Mouse (Mus musculus): ENCODE data around the gene Nav2. TPM values are rescaled to one million over a fixed set of nuclear protein-coding genes. Genes with fewer than 3 reads are reported as not detected.

Gene Nav2
- polyA plus RNA-seq, 1 experiment from 2014 or later: 7.5 TPM

- Histone ChIP-seq H3K4me3 (ENCODE audit: low read depth, low read length) (no peak overlapping the region), H3K9me3 (ENCODE audit: control insufficient read depth, low read length) (no peaks in the 10 kb centered on the region), H3K36me3 (ENCODE audit: control insufficient read depth, insufficient read depth, low read length) (no peaks in the 10 kb centered on the region), H3K4me2 (ENCODE audit: low read depth, severe bottlenecking) (no peak overlapping the region), H3K27ac (replicated peaks; ENCODE audit: low read depth, low read length) (no peak overlapping the region), H3K9ac (ENCODE audit: low read length) (no peak overlapping the region), H3K4me1 (ENCODE audit: control insufficient read depth, insufficient read depth, low read length) (no peaks in the 10 kb centered on the region), H3K27me3 (ENCODE audit: control insufficient read depth, insufficient read depth, low read length) (no peaks in the 10 kb centered on the region)
- WGBS: 63% methylated on average over 9 of the region's 9 CpGs
- ATAC-seq (ENCODE audit: insufficient number of reproducible peaks, low FRiP score, low TSS enrichment, low read depth) (no peak), DNase-seq (ENCODE audit: low spot score) (no peak)
Measured at GRCm38 (mm10) chr7:49268401-49268921, 359.9 kb downstream of the Nav2 start.

GRCm38 (mm10) chr7:49270855-49271254 lies 362.3 kb downstream of the Nav2 start:
- Histone ChIP-seq H3K9me3 (ENCODE audit: control insufficient read depth, low read length) (no peaks in the 10 kb centered on the region), H3K4me3 (ENCODE audit: low read depth, low read length) (no peak overlapping the region), H3K27me3 (ENCODE audit: control insufficient read depth, insufficient read depth, low read length) (no peaks in the 10 kb centered on the region), H3K4me1 (ENCODE audit: control insufficient read depth, insufficient read depth, low read length) (no peaks in the 10 kb centered on the region), H3K27ac (replicated peaks; ENCODE audit: low read depth, low read length) (no peak overlapping the region), H3K36me3 (ENCODE audit: control insufficient read depth, insufficient read depth, low read length) (no peaks in the 10 kb centered on the region), H3K9ac (ENCODE audit: low read length) (no peak overlapping the region), H3K4me2 (ENCODE audit: low read depth, severe bottlenecking) (no peak overlapping the region)
- DNase-seq (ENCODE audit: low spot score) (no peak), ATAC-seq (ENCODE audit: insufficient number of reproducible peaks, low FRiP score, low TSS enrichment, low read depth) (no peak)
- WGBS: 69% methylated on average over 11 of the region's 11 CpGs

DNA sequence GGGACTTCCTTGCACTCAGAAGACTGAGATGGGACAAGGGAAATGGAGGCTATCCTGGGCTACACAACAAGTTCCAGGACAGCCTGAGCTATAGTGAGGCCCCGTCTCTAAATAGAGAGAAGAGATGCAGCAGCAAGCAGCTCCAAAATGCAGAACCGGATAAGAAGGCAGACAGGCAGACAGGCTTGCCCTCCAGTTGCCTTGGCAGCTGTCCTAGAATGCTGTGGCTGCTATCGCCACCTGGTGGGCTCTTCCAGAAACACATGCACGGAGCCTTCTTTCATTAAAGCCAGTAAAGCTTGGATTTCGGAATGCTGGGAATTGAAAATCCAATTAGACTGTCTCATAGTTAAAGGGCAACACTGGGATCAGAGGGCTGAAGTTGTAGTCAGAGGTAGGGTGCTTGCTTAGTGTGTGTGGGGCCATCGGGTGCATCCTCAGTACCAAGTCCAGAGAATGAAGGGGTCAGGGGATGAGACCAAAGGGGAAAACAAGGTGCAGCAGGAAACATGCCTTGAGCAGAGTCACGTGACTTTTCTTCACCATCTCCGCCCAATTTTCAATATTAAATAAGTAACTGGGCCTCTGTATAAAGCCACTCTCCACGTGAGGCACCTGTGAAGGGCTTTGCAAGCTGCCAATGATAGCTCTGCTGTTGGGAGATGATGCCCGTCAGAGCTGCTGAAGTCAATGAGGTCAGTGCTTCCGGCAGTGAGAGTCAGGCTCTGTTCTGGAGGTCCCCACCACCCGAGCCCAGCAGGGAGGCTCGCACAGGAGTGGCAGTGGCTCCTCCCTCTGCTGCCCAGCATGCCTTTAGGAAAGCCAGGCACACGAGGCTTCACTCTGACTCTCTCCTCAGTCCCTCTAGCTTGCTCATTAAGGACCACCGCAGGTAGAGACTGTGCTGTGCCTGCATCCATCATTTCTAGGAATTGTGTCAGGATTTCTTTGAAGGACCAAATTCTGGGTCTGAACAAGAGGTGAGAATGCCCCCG lies 364.2 kb downstream of the Nav2 start:
- WGBS: 21% methylated on average over 16 of the region's 16 CpGs

DNA sequence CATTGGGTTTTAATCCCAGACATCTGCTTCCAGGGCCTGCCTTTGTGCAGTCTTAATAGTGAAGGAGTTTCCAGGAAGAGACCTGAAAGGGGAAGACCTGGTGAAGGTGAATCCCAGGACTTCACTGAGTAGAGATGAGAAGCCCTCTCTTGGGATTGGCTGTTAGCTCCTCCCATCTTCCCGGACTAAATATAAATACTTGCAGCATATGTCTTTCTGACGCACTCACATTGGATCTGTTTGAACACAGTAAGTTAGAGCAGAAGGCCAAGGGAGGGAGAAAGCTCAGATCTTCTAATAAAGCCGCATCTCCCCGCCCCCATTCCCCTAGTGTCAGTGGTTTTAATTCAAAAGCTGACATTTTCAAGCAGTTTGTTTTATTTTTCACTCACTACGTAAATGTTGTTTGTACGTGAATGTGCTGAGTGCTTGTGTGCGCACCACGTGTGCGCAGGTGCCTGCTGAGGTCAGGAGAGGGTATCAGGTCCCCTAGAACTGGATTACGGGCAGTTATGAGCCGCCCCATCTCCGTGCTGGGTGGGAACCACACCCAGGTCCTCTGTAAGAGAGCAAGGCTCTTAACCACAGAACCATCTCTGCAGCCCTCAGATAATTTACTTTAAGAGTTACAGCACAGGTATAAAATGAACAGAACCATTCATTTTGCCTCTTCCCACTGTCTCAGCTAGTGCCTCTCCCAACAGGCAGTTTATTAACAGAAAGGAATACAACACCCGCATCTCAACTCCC lies 365.6 kb downstream of the Nav2 start:
- Histone ChIP-seq H3K27me3 (ENCODE audit: control insufficient read depth, insufficient read depth, low read length) (no peaks in the 10 kb centered on the region), H3K9ac (ENCODE audit: low read length) (no peak overlapping the region), H3K36me3 (ENCODE audit: control insufficient read depth, insufficient read depth, low read length) (no peaks in the 10 kb centered on the region), H3K4me3 (ENCODE audit: low read depth, low read length) (no peak overlapping the region), H3K9me3 (ENCODE audit: control insufficient read depth, low read length) (no peaks in the 10 kb centered on the region), H3K4me2 (ENCODE audit: low read depth, severe bottlenecking) (no peak overlapping the region), H3K27ac (replicated peaks; ENCODE audit: low read depth, low read length) (no peak overlapping the region), H3K4me1 (ENCODE audit: control insufficient read depth, insufficient read depth, low read length) (no peaks in the 10 kb centered on the region)
- WGBS: 86% methylated on average over 13 of the region's 13 CpGs
- no peak for DNase-seq (ENCODE audit: low spot score)
- ATAC-seq (ENCODE audit: insufficient number of reproducible peaks, low FRiP score, low TSS enrichment, low read depth): no peak

More for the DNA sequence above, 364.2 kb downstream of the Nav2 start:
- DNase-seq (ENCODE audit: low spot score) (peak; percentile 87), ATAC-seq (ENCODE audit: insufficient number of reproducible peaks, low FRiP score, low TSS enrichment, low read depth) (no peak)
- H3K9ac ChIP-seq (ENCODE audit: low read length): no peak overlapping the region
- H3K27ac ChIP-seq (replicated peaks; ENCODE audit: low read depth, low read length): no peak overlapping the region
- no peak overlapping the region for H3K4me3 ChIP-seq (ENCODE audit: low read depth, low read length)
- H3K9me3 ChIP-seq (ENCODE audit: control insufficient read depth, low read length): no peaks in the 10 kb centered on the region
- no peaks in the 10 kb centered on the region for H3K36me3 ChIP-seq (ENCODE audit: control insufficient read depth, insufficient read depth, low read length)
- H3K4me1 ChIP-seq (ENCODE audit: control insufficient read depth, insufficient read depth, low read length): no peaks in the 10 kb centered on the region
- no peak overlapping the region for H3K4me2 ChIP-seq (ENCODE audit: low read depth, severe bottlenecking)
- H3K27me3 ChIP-seq (ENCODE audit: control insufficient read depth, insufficient read depth, low read length): no peaks in the 10 kb centered on the region

DNA sequence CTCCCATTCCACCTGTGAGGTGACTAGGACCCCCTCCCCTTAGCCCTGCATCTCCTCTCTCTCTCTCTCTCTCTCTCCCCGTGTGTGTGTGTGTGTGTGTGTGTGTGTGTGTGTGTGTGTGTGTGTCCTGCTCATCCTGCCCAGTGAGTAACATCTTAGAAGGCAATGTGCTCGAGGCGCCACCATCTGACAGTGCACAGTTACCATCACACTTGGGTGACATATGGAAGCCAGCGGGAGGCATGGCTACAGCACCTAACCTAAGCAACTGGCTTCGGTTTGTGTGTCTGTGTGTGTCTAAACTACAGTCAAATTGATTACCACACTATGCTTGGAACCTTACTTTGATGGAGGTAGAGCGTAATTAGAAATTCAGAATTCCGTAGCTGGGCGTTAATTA lies 366.2 kb downstream of the Nav2 start:
- no peaks in the 10 kb centered on the region for H3K9me3 ChIP-seq (ENCODE audit: control insufficient read depth, low read length)
- H3K27me3 ChIP-seq (ENCODE audit: control insufficient read depth, insufficient read depth, low read length): no peaks in the 10 kb centered on the region
- DNase-seq (ENCODE audit: low spot score) (no peak), ATAC-seq (ENCODE audit: insufficient number of reproducible peaks, low FRiP score, low TSS enrichment, low read depth) (no peak)
- no peak overlapping the region for H3K27ac ChIP-seq (replicated peaks; ENCODE audit: low read depth, low read length)
- H3K4me1 ChIP-seq (ENCODE audit: control insufficient read depth, insufficient read depth, low read length): no peaks in the 10 kb centered on the region
- no peak overlapping the region for H3K9ac ChIP-seq (ENCODE audit: low read length)
- no peak overlapping the region for H3K4me2 ChIP-seq (ENCODE audit: low read depth, severe bottlenecking)
- 73% methylated on average over 8 of the region's 8 CpGs for WGBS
- H3K4me3 ChIP-seq (ENCODE audit: low read depth, low read length): no peak overlapping the region
- H3K36me3 ChIP-seq (ENCODE audit: control insufficient read depth, insufficient read depth, low read length): no peaks in the 10 kb centered on the region

DNA sequence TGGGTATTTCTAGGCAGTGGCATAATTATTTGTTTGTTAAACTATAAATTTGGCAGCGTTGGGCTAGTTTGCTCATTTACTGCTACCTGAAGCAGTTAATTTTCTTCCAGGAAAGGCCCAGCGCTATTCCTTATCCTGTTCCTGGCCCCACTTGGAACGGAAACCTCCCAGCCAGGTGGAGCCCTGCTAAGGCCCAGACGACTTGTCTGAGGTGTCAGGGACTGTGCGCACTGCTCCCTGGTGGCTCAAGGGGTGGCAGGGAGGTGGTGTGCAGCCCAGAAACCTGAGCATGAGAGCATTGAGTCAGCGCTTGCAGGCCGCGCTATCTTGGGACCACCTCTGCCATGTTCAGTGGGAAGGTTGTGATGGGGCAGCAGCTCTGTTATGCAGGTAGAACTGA lies 367.6 kb downstream of the Nav2 start:
- H3K27ac ChIP-seq (replicated peaks; ENCODE audit: low read depth, low read length): no peak overlapping the region
- no peaks in the 10 kb centered on the region for H3K36me3 ChIP-seq (ENCODE audit: control insufficient read depth, insufficient read depth, low read length)
- H3K4me1 ChIP-seq (ENCODE audit: control insufficient read depth, insufficient read depth, low read length): no peaks in the 10 kb centered on the region
- H3K4me3 ChIP-seq (ENCODE audit: low read depth, low read length): no peak overlapping the region
- H3K9ac ChIP-seq (ENCODE audit: low read length): no peak overlapping the region
- WGBS: 78% methylated on average over 8 of the region's 8 CpGs
- ATAC-seq (ENCODE audit: insufficient number of reproducible peaks, low FRiP score, low TSS enrichment, low read depth) (no peak), DNase-seq (ENCODE audit: low spot score) (no peak)
- no peaks in the 10 kb centered on the region for H3K9me3 ChIP-seq (ENCODE audit: control insufficient read depth, low read length)
- H3K4me2 ChIP-seq (ENCODE audit: low read depth, severe bottlenecking): no peak overlapping the region
- H3K27me3 ChIP-seq (ENCODE audit: control insufficient read depth, insufficient read depth, low read length): no peaks in the 10 kb centered on the region

DNA sequence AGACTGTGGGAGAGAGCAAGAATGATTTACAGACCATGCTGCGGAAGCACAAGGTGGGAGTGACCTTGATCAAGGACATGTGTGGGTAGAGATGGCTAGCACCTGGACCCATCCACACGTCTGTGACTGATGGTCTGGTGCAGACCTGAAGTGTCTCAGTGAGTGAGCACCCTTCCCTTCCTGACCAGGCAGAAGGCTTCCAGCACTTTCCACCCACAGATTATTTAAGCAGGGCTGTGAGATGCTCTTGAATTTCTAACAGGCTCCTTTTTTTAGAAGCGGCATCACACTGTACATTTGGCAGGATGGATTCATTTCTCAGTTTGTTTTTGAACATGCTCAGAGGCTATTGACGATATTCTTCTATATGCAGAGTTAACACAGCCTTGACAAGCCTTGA lies 369.2 kb downstream of the Nav2 start:
- 86% methylated on average over 4 of the region's 4 CpGs for WGBS
- H3K27ac ChIP-seq (replicated peaks; ENCODE audit: low read depth, low read length): no peak overlapping the region
- no peaks in the 10 kb centered on the region for H3K9me3 ChIP-seq (ENCODE audit: control insufficient read depth, low read length)
- no peak for DNase-seq (ENCODE audit: low spot score)
- no peaks in the 10 kb centered on the region for H3K4me1 ChIP-seq (ENCODE audit: control insufficient read depth, insufficient read depth, low read length)
- no peak overlapping the region for H3K4me2 ChIP-seq (ENCODE audit: low read depth, severe bottlenecking)
- H3K27me3 ChIP-seq (ENCODE audit: control insufficient read depth, insufficient read depth, low read length): no peaks in the 10 kb centered on the region
- no peak overlapping the region for H3K9ac ChIP-seq (ENCODE audit: low read length)
- ATAC-seq (ENCODE audit: insufficient number of reproducible peaks, low FRiP score, low TSS enrichment, low read depth): no peak
- H3K36me3 ChIP-seq (ENCODE audit: control insufficient read depth, insufficient read depth, low read length): no peaks in the 10 kb centered on the region
- no peak overlapping the region for H3K4me3 ChIP-seq (ENCODE audit: low read depth, low read length)

- H3K9me3 ChIP-seq (ENCODE audit: control insufficient read depth, low read length): no peaks in the 10 kb centered on the region
- no peak for ATAC-seq (ENCODE audit: insufficient number of reproducible peaks, low FRiP score, low TSS enrichment, low read depth)
- no peak for DNase-seq (ENCODE audit: low spot score)
- no peaks in the 10 kb centered on the region for H3K4me1 ChIP-seq (ENCODE audit: control insufficient read depth, insufficient read depth, low read length)
- no peak overlapping the region for H3K27ac ChIP-seq (replicated peaks; ENCODE audit: low read depth, low read length)
- no peaks in the 10 kb centered on the region for H3K36me3 ChIP-seq (ENCODE audit: control insufficient read depth, insufficient read depth, low read length)
- no peak overlapping the region for H3K4me2 ChIP-seq (ENCODE audit: low read depth, severe bottlenecking)
- no peak overlapping the region for H3K4me3 ChIP-seq (ENCODE audit: low read depth, low read length)
- no peak overlapping the region for H3K9ac ChIP-seq (ENCODE audit: low read length)
- no peaks in the 10 kb centered on the region for H3K27me3 ChIP-seq (ENCODE audit: control insufficient read depth, insufficient read depth, low read length)
- WGBS: 63% methylated on average over 2 of the region's 2 CpGs
Measured at GRCm38 (mm10) chr7:49278531-49278930, 370.0 kb downstream of the Nav2 start.
